Mouse (Mus musculus) lung, postnatal 0 days (tissue): ENCODE measurements at regions not wholly inside any gene's neighbourhood (a gene's known extent, or its start where the extent isn't known, plus 50 kb on each side); places are given as distances from the start of the nearest gene placed in this dataset.

Experiments
- CTCF ChIP-seq: IDR thresholded peaks from 2 replicates; pipeline ENCODE4 v1.5.1; 2016; ENCODE audit warnings: antibody characterized with exemption, mild to moderate bottlenecking
- EP300 ChIP-seq: IDR thresholded peaks from 2 replicates; pipeline ENCODE4 v1.6.1; 2016; ENCODE audit warnings: antibody characterized with exemption, mild to moderate bottlenecking, control low read depth

- TF ChIP-seq CTCF (no peak), EP300 (no peak)
These were observed 99.4 kb upstream of the Gli2 start for GRCm38 (mm10) chr1:119152776-119153175.
